Mouse (Mus musculus) G1E (cell line): ENCODE results near the gene Psg19.

ENCODE experiments used
- CTCF ChIP-seq: IDR thresholded peaks from 2 replicates; pipeline ENCODE4 v1.5.1; 2012; ENCODE audit warnings: low read depth, low read length, inconsistent platforms, mixed read lengths
- GATA1 ChIP-seq: IDR thresholded peaks from 2 replicates; pipeline ENCODE4 v1.6.1; 2012; ENCODE audit warnings: borderline replicate concordance, low read length, inconsistent platforms, mixed read lengths
- GATA2 ChIP-seq: IDR thresholded peaks from 2 replicates; pipeline ENCODE4 v1.6.1; 2012; ENCODE audit warnings: low read depth, low read length, inconsistent platforms, borderline replicate concordance
- POLR2AphosphoS5 ChIP-seq: IDR thresholded peaks from 2 replicates; pipeline ENCODE4 v1.6.1; 2012; ENCODE audit warnings: low read depth, low read length, inconsistent platforms; ENCODE audit not compliant: insufficient replicate concordance
- TAL1 ChIP-seq: conservative IDR thresholded peaks from 2 replicates; pipeline ENCODE4 v1.6.1; 2012; ENCODE audit warnings: low read depth, low read length, inconsistent platforms, mixed read lengths

DNA sequence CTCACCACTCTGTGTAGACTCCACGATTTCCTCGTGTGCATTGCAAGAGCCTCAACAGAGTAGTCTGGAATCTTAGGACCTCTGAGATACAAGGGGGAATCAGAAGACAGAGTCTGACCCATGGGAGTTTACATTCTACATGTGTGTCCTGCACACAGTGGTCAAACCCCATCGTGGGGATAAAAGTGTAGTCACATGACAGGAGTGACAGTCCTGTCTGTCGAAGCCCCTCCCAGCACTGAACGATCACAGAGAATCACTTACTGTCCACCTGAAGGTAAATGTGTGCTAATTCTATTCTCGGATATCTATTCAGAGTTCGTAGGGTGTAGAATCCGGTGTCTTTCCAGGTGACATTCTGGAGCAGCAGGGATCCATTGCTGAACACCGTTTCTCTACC is 20.0 kb upstream of the Psg19 start:
- TF ChIP-seq CTCF (no peak), TAL1 (no peak), GATA1 (no peak), POLR2AphosphoS5 (no peak), GATA2 (no peak)
